Mouse (Mus musculus): Measurements from ENCODE around the gene Olfr1511.
"Not testable (repeated sequence)": the region's sequence is repeated elsewhere in the genome, so short reads cannot be mapped to it uniquely, and the experiment has no call there.

The Olfr1511 gene

DNA sequence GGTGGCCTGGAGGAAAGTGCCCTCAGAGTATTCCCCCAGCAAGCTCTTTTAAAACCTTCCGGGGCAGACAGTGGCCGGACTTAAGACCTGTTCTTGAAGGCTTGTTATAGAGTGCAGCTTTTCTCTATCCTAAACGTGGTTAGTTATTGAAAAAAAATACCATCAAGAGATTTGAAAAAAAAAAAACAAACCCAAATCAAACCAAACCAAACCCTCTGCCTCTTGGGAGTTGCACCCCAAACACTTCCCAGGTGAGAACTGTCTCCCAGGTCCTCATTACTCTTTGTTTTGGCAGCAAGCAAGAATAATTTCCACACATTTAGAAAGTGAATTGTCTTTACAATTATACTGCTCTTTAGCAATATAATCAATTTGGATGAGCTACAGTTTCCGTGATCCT, at the start of gene Olfr1511:
Gene Olfr1511 (minus strand): TSS at position 101 of the 400 bp plus-strand sequence.
- no peak for DNase-seq

DNA sequence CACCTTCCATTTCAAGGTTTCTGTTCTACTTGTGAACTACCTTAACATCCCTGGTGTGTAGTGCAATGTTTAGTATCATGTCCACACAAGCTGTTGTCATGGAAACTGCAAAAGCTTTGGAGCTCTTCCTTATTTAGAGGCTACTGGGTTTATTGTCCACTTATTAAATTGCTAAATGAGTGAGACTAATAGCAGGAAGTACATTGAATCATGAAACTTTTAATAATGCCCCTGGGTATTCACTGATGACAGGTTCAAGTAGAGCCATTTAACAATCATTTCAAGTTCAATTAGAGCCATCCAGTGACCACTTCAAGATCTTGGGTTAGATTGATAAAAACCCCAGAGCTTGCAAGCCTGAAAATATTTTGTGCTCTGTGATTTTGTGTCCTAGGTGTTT, 45.5 kb upstream of the Olfr1511 start, which contains the start of gene Olfr1509:
Gene Olfr1509 (plus strand): TSS at position 301 of the 400 bp plus-strand sequence.
- DNase-seq: no peak

GRCm38 (mm10) chr14:52427686-52428085, 30.5 kb upstream of the Olfr1511 start:
- DNase-seq: no peak

DNA sequence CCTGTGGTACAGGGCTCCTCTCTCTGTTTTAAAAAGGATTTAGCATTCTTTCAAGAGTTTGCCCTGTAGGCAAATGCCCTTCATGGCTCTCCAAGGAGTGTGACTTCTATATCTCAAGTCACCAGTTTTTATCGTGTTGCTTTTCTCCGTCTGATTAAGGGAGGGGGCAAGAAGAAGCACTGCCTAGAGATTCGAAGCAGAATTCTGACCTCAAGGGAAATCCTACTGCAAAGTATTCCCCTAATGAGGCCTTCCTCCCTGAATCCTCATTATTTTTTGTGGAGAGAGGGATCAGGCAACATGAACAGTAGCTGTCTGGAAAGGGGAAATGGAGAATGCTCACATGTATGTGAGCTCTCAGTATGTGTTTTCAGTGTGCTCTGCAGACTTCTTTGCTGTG, 17.1 kb upstream of the Olfr1511 start, which contains the start of gene Olfr1510:
Gene Olfr1510 (minus strand): TSS at position 101 of the 400 bp plus-strand sequence.
- DNase-seq: no peak

DNA sequence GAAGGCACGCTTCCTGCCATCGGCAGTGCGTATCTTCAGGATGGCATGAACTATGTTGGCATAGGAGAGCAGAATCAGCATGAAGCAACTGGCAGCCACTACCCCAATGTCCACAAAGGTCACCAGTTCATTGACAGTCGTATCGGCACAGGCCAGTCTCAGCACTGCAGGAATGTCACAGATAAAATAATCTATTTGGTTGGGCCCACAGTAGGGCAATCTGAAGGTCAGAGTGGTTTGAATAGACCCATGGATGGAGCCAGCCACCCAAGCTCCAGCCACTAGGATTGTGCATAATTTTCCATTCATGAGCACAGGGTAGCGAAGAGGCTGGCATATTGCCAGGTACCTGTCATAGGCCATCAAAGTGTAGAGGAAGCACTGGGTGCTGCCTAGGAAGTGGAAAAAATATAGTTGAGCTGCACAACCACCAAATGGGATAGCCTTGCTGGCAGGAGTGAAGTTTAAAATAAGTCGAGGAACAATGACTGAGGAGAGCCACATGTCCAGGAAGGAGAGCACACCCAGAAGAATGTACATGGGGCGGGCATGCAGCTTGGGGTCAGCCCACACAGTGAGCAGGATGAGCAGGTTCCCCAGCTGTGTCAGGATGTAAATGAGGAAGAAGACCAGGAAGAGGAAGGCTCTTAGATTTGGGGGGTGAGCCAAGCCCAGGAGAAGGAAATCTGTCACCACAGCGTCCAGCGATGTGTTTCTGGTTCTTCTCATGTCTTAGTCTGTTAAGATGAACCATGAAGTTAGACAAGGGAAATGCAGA, 13.2 kb upstream of the Olfr1511 start:
- not testable (repeated sequence) for DNase-seq

DNA sequence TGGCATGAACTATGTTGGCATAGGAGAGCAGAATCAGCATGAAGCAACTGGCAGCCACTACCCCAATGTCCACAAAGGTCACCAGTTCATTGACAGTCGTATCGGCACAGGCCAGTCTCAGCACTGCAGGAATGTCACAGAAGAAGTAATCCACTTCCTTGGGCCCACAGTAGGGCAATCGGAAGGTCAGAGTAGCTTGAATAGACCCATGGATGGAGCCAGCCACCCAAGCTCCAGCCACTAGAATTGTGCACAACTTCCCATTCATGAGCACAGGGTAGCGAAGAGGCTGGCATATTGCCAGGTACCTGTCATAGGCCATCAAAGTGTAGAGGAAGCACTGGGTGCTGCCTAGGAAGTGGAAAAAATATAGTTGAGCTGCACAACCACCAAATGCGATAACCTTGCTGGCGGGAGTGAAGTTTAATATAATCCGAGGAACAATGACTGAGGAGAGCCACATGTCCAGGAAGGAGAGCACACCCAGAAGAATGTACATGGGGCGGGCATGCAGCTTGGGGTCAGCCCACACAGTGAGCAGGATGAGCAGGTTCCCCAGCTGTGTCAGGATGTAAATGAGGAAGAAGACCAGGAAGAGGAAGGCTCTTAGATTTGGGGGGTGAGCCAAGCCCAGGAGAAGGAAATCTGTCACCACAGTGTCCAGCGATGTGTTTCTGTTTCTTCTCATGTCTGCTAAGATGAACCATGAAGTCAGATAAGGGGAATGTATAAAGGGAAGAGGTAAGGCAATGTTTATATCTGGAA, 6.9 kb downstream of the Olfr1511 start:
- DNase-seq: peak; percentile 8

DNA sequence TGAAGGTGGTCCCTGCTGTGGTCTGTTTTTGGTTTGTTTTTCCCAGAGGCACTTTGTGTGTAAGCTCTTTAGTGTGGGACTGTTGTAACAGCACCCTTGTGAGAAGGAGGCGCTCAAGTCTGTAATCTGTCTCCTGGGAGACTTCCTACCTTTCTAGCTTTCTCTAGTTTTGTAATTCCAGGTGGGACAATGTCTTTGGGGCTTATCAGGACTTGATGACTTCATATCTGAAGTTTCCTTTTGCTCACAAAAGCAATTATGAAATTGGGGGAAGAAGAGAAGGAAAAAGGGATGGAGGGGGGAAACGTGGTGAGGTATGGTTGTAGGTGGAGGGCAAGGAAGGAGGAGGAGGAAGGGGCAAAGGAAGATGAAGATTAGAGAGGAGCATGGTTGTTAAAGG, 18.1 kb downstream of the Olfr1511 start, which contains the start of gene Olfr1512:
Gene Olfr1512 (minus strand): TSS at position 101 of the 400 bp plus-strand sequence.
- no peak for DNase-seq

GRCm38 (mm10) chr14:52368741-52369140, 28.4 kb downstream of the Olfr1511 start:
- no peak for DNase-seq

DNA sequence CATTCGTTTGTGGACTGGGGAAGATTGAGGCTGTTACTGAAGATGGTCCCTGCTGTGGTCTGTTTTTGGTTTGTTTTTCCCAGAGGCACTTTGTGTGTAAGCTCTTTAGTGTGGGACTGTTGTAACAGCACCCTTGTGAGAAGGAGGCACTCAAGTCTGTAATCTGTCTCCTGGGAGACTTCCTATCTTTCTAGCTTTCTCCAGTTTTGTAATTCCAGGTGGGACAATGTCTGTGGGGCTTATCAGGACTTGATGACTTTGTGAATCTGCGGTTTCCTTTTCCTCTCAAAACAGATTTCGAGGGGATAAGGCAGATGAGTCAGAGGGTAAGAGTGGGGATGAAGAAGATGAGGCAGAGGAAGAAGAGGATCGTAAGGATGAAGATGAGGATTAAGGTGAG, 40.9 kb downstream of the Olfr1511 start, which contains the start of gene Olfr1513:
Gene Olfr1513 (minus strand): TSS at position 101 of the 400 bp plus-strand sequence.
- DNase-seq: no peak
